Mouse (Mus musculus): Measurements from ENCODE around the gene Grik3.

- TF ChIP-seq HCFC1 (IDR thresholded peaks at IDR 0.05; ENCODE audit: low read depth, low read length) (no peak), ZKSCAN1 (IDR thresholded peaks at IDR 0.05; ENCODE audit: borderline replicate concordance, low read depth, low read length) (no peak), MAFK (IDR thresholded peaks at IDR 0.05; ENCODE audit: insufficient replicate concordance, low read length) (no peak), ZNF384 (IDR thresholded peaks at IDR 0.05; ENCODE audit: low read depth, low read length) (no peak), MYC (IDR thresholded peaks at IDR 0.05; ENCODE audit: low read depth, low read length) (no peak), CTCF (conservative IDR thresholded peaks at IDR 0.05 in 1 of 2, IDR thresholded peaks at IDR 0.05 in 1 of 2; ENCODE audit: low read depth in 2 of 2, low read length in 2 of 2) (no peak), GABPA (IDR thresholded peaks at IDR 0.05; ENCODE audit: insufficient replicate concordance, low read depth, low read length) (no peak)
Measured at GRCm38 (mm10) chr4:125515646-125516045, 25.1 kb downstream of the Grik3 start.

Data from CH12.LX (cell line).